Mouse (Mus musculus) liver, embryonic 14.5 days (tissue): ENCODE results near the gene Gart. TPM values are rescaled to one million over a fixed set of nuclear protein-coding genes. Genes with fewer than 3 reads are reported as not detected.

Experiments
- ATAC-seq: fragments of 200-750 bp; cut with Nextera tagmentation; 2 replicates; pipeline ENCODE4 v1.8.0; 2017; ENCODE audit warnings: moderate number of reproducible peaks, mild to moderate bottlenecking, moderate library complexity; ENCODE audit not compliant: insufficient read depth
- DNase-seq, 3 experiments: peaks; one replicate each; pipeline ENCODE4 v3.0.0-alpha.2; 2012 to 2013; ENCODE audit warnings: low read depth in 3 of 3, low spot score in 3 of 3
- H3K27ac ChIP-seq: fragments of 300-500 bp; sonication (generic); 2 replicates; pipeline ENCODE4 v1.5.1; 2014; ENCODE audit warnings: moderate library complexity, mild to moderate bottlenecking, control low read depth, inconsistent platforms
- H3K27me3 ChIP-seq: fragments of 300-500 bp; sonication (generic); 2 replicates; pipeline ENCODE4 v1.6.1; 2014; ENCODE audit warnings: mild to moderate bottlenecking, low read length, moderate library complexity; ENCODE audit not compliant: control insufficient read depth, insufficient read depth
- H3K36me3 ChIP-seq: fragments of 300-500 bp; sonication (generic); replicated peaks from 2 replicates; pipeline ENCODE4 v1.6.1; 2014; ENCODE audit warnings: low read depth; ENCODE audit not compliant: control insufficient read depth, insufficient read depth
- H3K4me1 ChIP-seq, 2 experiments: fragments of 200-500 bp in 1 of 2; fragments of 300-500 bp in 1 of 2; sonication (generic) in 1 of 2; replicated peaks; 2 replicates each; pipeline ENCODE4 v1.6.1; 2012 to 2014; ENCODE audit warnings: antibody characterized with exemption in 1 of 2, inconsistent platforms in 1 of 2, low read length in 1 of 2; ENCODE audit not compliant: control insufficient read depth in 2 of 2, insufficient read depth in 2 of 2
- H3K4me2 ChIP-seq: fragments of 300-500 bp; sonication (generic); 2 replicates; pipeline ENCODE4 v1.6.1; 2014; ENCODE audit warnings: low read depth, mild to moderate bottlenecking, control low read depth, moderate library complexity
- H3K4me3 ChIP-seq, 2 experiments: fragments of 200-500 bp in 1 of 2; fragments of 300-500 bp in 1 of 2; sonication (generic) in 1 of 2; 2 replicates each; pipeline ENCODE4 v1.5.1; 2012 to 2014; ENCODE audit warnings: low read depth in 2 of 2, low read length in 2 of 2, mild to moderate bottlenecking in 2 of 2, control low read depth in 1 of 2, inconsistent platforms in 1 of 2, moderate library complexity in 1 of 2; ENCODE audit not compliant: insufficient read depth in 1 of 2
- H3K9ac ChIP-seq: fragments of 300-500 bp; sonication (generic); replicated peaks from 2 replicates; pipeline ENCODE4 v1.6.1; 2014; ENCODE audit warnings: mild to moderate bottlenecking, control low read depth, moderate library complexity
- H3K9me3 ChIP-seq: fragments of 300-500 bp; sonication (generic); 2 replicates; pipeline ENCODE4 v1.6.1; 2016; ENCODE audit warnings: low read length, mixed read lengths; ENCODE audit not compliant: control insufficient read depth
- CTCF ChIP-seq: IDR thresholded peaks from 2 replicates; pipeline ENCODE4 v1.5.1; 2016; ENCODE audit warnings: antibody characterized with exemption, low read depth, control low read depth
- EP300 ChIP-seq: IDR thresholded peaks from 2 replicates; pipeline ENCODE4 v1.6.1; 2016; ENCODE audit warnings: antibody characterized with exemption, low read depth
- WGBS: fragments of 180-500 bp; shearing (Covaris S2); extraction: QIAGEN DNeasy Blood & Tissue Kit; methylation state at CpG from one replicate; pipeline ENCODE4 v1.1.7; 2014; ENCODE audit not compliant: insufficient replicate concordance; 5-methylcytosine and 5-hydroxymethylcytosine counted together
- polyA plus RNA-seq, 2 experiments: library from polyadenylated mRNA; depleted of rRNA in 1 of 2; stranded (reverse) in 1 of 2; unstranded in 1 of 2; fragments of >200 nt; fragmentation: Nextera tagmentation in 1 of 2; extraction: Ambion mirVana in 1 of 2; gene quantifications; 2 replicates each; pipeline versions ENCODE4 v1.2.1 to v1.2.3; 2012 to 2014

Gene Gart
- polyA plus RNA-seq, 2 experiments = 42.3 to 61.3 TPM

GRCm38 (mm10) chr16:91614552-91614951 lies 32.2 kb downstream of the Gart start:
- no peak overlapping the region for H3K9ac ChIP-seq
- H3K4me2 ChIP-seq = no peak overlapping the region
- no peak overlapping the region for H3K4me3 ChIP-seq
- H3K27ac ChIP-seq = no peak overlapping the region
- no peaks in the 10 kb centered on the region for H3K36me3 ChIP-seq
- peaks cover 0 to 5% of the 10 kb centered on the region in 2 experiments; a peak in 2 of 4 replicates for H3K4me1 ChIP-seq
- DNase-seq = no peak
- no peak for ATAC-seq
- TF ChIP-seq CTCF = no peak
- no peak for TF ChIP-seq EP300
- WGBS = 73% methylated on average over 6 of the region's 6 CpGs
- no peaks in the 10 kb centered on the region for H3K27me3 ChIP-seq
- H3K9me3 ChIP-seq = no peaks in the 10 kb centered on the region

- DNase-seq = no peak
- no peak for TF ChIP-seq EP300
- no peak for TF ChIP-seq CTCF
- 71% methylated on average over 5 of the region's 5 CpGs for WGBS
- Histone ChIP-seq H3K27ac (no peak overlapping the region), H3K27me3 (no peaks in the 10 kb centered on the region), H3K36me3 (no peaks in the 10 kb centered on the region), H3K9me3 (no peaks in the 10 kb centered on the region), H3K4me1 (no peaks in the 10 kb centered on the region), H3K4me3 (no peak overlapping the region), H3K4me2 (no peak overlapping the region), H3K9ac (no peak overlapping the region)
- no peak for ATAC-seq
Measured at GRCm38 (mm10) chr16:91612525-91612924, 34.2 kb downstream of the Gart start.

GRCm38 (mm10) chr16:91611248-91611647 lies 35.5 kb downstream of the Gart start:
- ATAC-seq (no peak), DNase-seq (peak in 1 of 3 experiments; percentile 15)
- no peaks in the 10 kb centered on the region for H3K9me3 ChIP-seq
- H3K27ac ChIP-seq = no peak overlapping the region
- H3K4me3 ChIP-seq = no peak overlapping the region
- H3K4me2 ChIP-seq = no peak overlapping the region
- H3K27me3 ChIP-seq = no peaks in the 10 kb centered on the region
- H3K36me3 ChIP-seq = no peaks in the 10 kb centered on the region
- WGBS = 49% methylated on average over 11 of the region's 11 CpGs
- H3K9ac ChIP-seq = no peak overlapping the region
- TF ChIP-seq CTCF (no peak), EP300 (no peak)
- H3K4me1 ChIP-seq = no peaks in the 10 kb centered on the region

- H3K27ac ChIP-seq = no peak overlapping the region
- ATAC-seq (no peak), DNase-seq (no peak)
- H3K36me3 ChIP-seq = no peaks in the 10 kb centered on the region
- WGBS = 57% methylated on average over 9 of the region's 9 CpGs
- no peaks in the 10 kb centered on the region for H3K9me3 ChIP-seq
- H3K4me2 ChIP-seq = no peak overlapping the region
- H3K9ac ChIP-seq = no peak overlapping the region
- H3K4me1 ChIP-seq = no peaks in the 10 kb centered on the region
- H3K27me3 ChIP-seq = no peaks in the 10 kb centered on the region
- no peak overlapping the region for H3K4me3 ChIP-seq
- TF ChIP-seq EP300 (no peak), CTCF (no peak)
Measured at GRCm38 (mm10) chr16:91609501-91610245, 37.1 kb downstream of the Gart start.

- no peaks in the 10 kb centered on the region for H3K9me3 ChIP-seq
- H3K4me3 ChIP-seq = no peak overlapping the region
- no peak overlapping the region for H3K9ac ChIP-seq
- ATAC-seq (no peak), DNase-seq (no peak)
- H3K27me3 ChIP-seq = no peaks in the 10 kb centered on the region
- no peak overlapping the region for H3K27ac ChIP-seq
- no peaks in the 10 kb centered on the region for H3K4me1 ChIP-seq
- 57% methylated on average over 8 of the region's 8 CpGs for WGBS
- TF ChIP-seq EP300 = no peak
- TF ChIP-seq CTCF = no peak
- H3K4me2 ChIP-seq = no peak overlapping the region
- H3K36me3 ChIP-seq = no peaks in the 10 kb centered on the region
Measured at GRCm38 (mm10) chr16:91606958-91607357, 39.8 kb downstream of the Gart start.
